Mouse (Mus musculus) lung, embryonic 14.5 days (tissue): ENCODE measurements around the gene Cdyl. TPM values are rescaled to one million over a fixed set of nuclear protein-coding genes. Genes with fewer than 3 reads are reported as not detected.

Experiments
- ATAC-seq: fragments of 200-750 bp; cut with Nextera tagmentation; 2 replicates; pipeline ENCODE4 v1.8.0; 2017; ENCODE audit warnings: mild to moderate bottlenecking, moderate TSS enrichment, moderate library complexity; ENCODE audit not compliant: insufficient read depth
- DNase-seq: peaks from one replicate; pipeline ENCODE4 v3.0.0-alpha.2; 2015
- H3K27ac ChIP-seq: fragments of 300-500 bp; sonication (generic); 2 replicates; pipeline ENCODE4 v1.5.1; 2014; ENCODE audit warnings: low read depth, mild to moderate bottlenecking, moderate library complexity
- H3K27me3 ChIP-seq: fragments of 300-500 bp; sonication (generic); 2 replicates; pipeline ENCODE4 v1.6.1; 2014; ENCODE audit warnings: low read length, control low read depth; ENCODE audit not compliant: insufficient read depth
- H3K36me3 ChIP-seq: fragments of 300-500 bp; sonication (generic); 2 replicates; pipeline ENCODE4 v1.6.1; 2014; ENCODE audit warnings: control low read depth; ENCODE audit not compliant: insufficient read depth
- H3K4me1 ChIP-seq: fragments of 300-500 bp; sonication (generic); 2 replicates; pipeline ENCODE4 v1.6.1; 2014; ENCODE audit warnings: antibody characterized with exemption, control low read depth; ENCODE audit not compliant: insufficient read depth
- H3K4me2 ChIP-seq: fragments of 300-500 bp; sonication (generic); 2 replicates; pipeline ENCODE4 v1.6.1; 2014; ENCODE audit warnings: mild to moderate bottlenecking
- H3K4me3 ChIP-seq: fragments of 300-500 bp; sonication (generic); 2 replicates; pipeline ENCODE4 v1.5.1; 2014; ENCODE audit warnings: low read depth, low read length
- H3K9ac ChIP-seq: fragments of 300-500 bp; sonication (generic); 2 replicates; pipeline ENCODE4 v1.6.1; 2014
- H3K9me3 ChIP-seq: fragments of 300-500 bp; sonication (generic); 2 replicates; pipeline ENCODE4 v1.6.1; 2016; ENCODE audit warnings: low read depth, low read length, control low read depth
- CTCF ChIP-seq: IDR thresholded peaks from 2 replicates; pipeline ENCODE4 v1.5.1; 2016; ENCODE audit warnings: antibody characterized with exemption, low read depth
- WGBS: fragments of 180-500 bp; shearing (Covaris S2); extraction: QIAGEN DNeasy Blood & Tissue Kit; methylation state at CpG from one replicate; pipeline ENCODE4 v1.1.7; 2014; 5-methylcytosine and 5-hydroxymethylcytosine counted together
- polyA plus RNA-seq: library from polyadenylated mRNA; unstranded; fragments of >200 nt; fragmentation: Nextera tagmentation; extraction: Ambion mirVana; gene quantifications from 2 replicates; pipeline ENCODE4 v1.2.1, GENCODE M21; 2014

Gene Cdyl
- polyA plus RNA-seq, 1 experiment from 2014 or later: 24.1 TPM

GRCm38 (mm10) chr13:35851581-35851980 lies 191.9 kb downstream of the Cdyl start:
- WGBS: 90% methylated on average over 6 of the region's 6 CpGs
- no peak overlapping the region for H3K4me3 ChIP-seq
- DNase-seq (no peak), ATAC-seq (no peak)
- no peaks in the 10 kb centered on the region for H3K27me3 ChIP-seq
- no peaks in the 10 kb centered on the region for H3K9me3 ChIP-seq
- H3K9ac ChIP-seq: no peak overlapping the region
- H3K36me3 ChIP-seq: 0 out of 2 replicates have a peak, but pooled peaks cover 2% of the 10 kb centered on the region
- no peak for TF ChIP-seq CTCF
- no peak overlapping the region for H3K4me2 ChIP-seq
- H3K27ac ChIP-seq: no peak overlapping the region
- H3K4me1 ChIP-seq: no peaks in the 10 kb centered on the region; the same call in 1 of the 2 replicates

- no peaks in the 10 kb centered on the region for H3K9me3 ChIP-seq
- ATAC-seq (no peak), DNase-seq (no peak)
- H3K4me2 ChIP-seq: no peak overlapping the region
- H3K36me3 ChIP-seq: peaks cover 10% of the 10 kb centered on the region; the same call in 1 of the 2 replicates
- H3K4me1 ChIP-seq: no peaks in the 10 kb centered on the region; the same call in 1 of the 2 replicates
- WGBS: 88% methylated on average over 2 of the region's 2 CpGs
- H3K27me3 ChIP-seq: no peaks in the 10 kb centered on the region
- TF ChIP-seq CTCF: no peak
- H3K27ac ChIP-seq: no peak overlapping the region
- H3K9ac ChIP-seq: no peak overlapping the region
- no peak overlapping the region for H3K4me3 ChIP-seq
Observed at GRCm38 (mm10) chr13:35852851-35853575, 193.4 kb downstream of the Cdyl start.

- WGBS: 73% methylated on average over 7 of the region's 7 CpGs
- Histone ChIP-seq H3K36me3 (peaks cover 22% of the 10 kb centered on the region), H3K9ac (no peak overlapping the region), H3K27ac (no peak overlapping the region), H3K4me3 (no peak overlapping the region), H3K9me3 (no peaks in the 10 kb centered on the region), H3K4me2 (no peak overlapping the region), H3K4me1 (no peaks in the 10 kb centered on the region), H3K27me3 (no peaks in the 10 kb centered on the region)
- ATAC-seq (no peak), DNase-seq (no peak)
- no peak for TF ChIP-seq CTCF
Observed at GRCm38 (mm10) chr13:35857486-35857885, 197.9 kb downstream of the Cdyl start.

GRCm38 (mm10) chr13:35860916-35861315 lies 201.3 kb downstream of the Cdyl start:
- Histone ChIP-seq H3K4me3 (no peak overlapping the region), H3K9ac (no peak overlapping the region), H3K9me3 (no peaks in the 10 kb centered on the region), H3K4me1 (no peaks in the 10 kb centered on the region), H3K27ac (no peak overlapping the region), H3K4me2 (no peak overlapping the region), H3K36me3 (peaks cover 54% of the 10 kb centered on the region), H3K27me3 (no peaks in the 10 kb centered on the region)
- no peak for DNase-seq
- 69% methylated on average over 8 of the region's 8 CpGs for WGBS
- ATAC-seq: no peak
- TF ChIP-seq CTCF: no peak

GRCm38 (mm10) chr13:35870659-35871058 lies 211.0 kb downstream of the Cdyl start:
- Histone ChIP-seq H3K4me3 (no peak overlapping the region), H3K4me2 (no peak overlapping the region), H3K36me3 (peaks cover 15% of the 10 kb centered on the region; the same call in 1 of the 2 replicates), H3K27ac (no peak overlapping the region), H3K9me3 (no peaks in the 10 kb centered on the region), H3K27me3 (no peaks in the 10 kb centered on the region), H3K4me1 (no peaks in the 10 kb centered on the region), H3K9ac (no peak overlapping the region)
- 78% methylated on average over 8 of the region's 8 CpGs for WGBS
- DNase-seq: no peak
- no peak for TF ChIP-seq CTCF
- no peak for ATAC-seq

- Histone ChIP-seq H3K4me1 (no peaks in the 10 kb centered on the region), H3K9ac (no peak overlapping the region), H3K9me3 (no peaks in the 10 kb centered on the region), H3K4me2 (no peak overlapping the region), H3K27ac (no peak overlapping the region), H3K27me3 (no peaks in the 10 kb centered on the region), H3K4me3 (no peak overlapping the region), H3K36me3 (peaks cover 11% of the 10 kb centered on the region; the same call in 1 of the 2 replicates)
- DNase-seq: peak; percentile 37
- 58% methylated on average over 3 of the region's 3 CpGs for WGBS
- no peak for TF ChIP-seq CTCF
- no peak for ATAC-seq
Observed at GRCm38 (mm10) chr13:35871107-35871506, 211.5 kb downstream of the Cdyl start.

GRCm38 (mm10) chr13:35875396-35875795 lies 215.8 kb downstream of the Cdyl start:
- ATAC-seq (no peak), DNase-seq (no peak)
- no peak overlapping the region for H3K4me2 ChIP-seq
- no peaks in the 10 kb centered on the region for H3K9me3 ChIP-seq
- no peaks in the 10 kb centered on the region for H3K27me3 ChIP-seq
- H3K9ac ChIP-seq: no peak overlapping the region
- 88% methylated on average over 5 of the region's 5 CpGs for WGBS
- TF ChIP-seq CTCF: no peak
- H3K4me3 ChIP-seq: no peak overlapping the region
- no peaks in the 10 kb centered on the region for H3K4me1 ChIP-seq
- H3K27ac ChIP-seq: no peak overlapping the region
- peaks cover 8% of the 10 kb centered on the region; the same call in 1 of the 2 replicates for H3K36me3 ChIP-seq
